Mouse (Mus musculus): ENCODE results near the gene Rars.

DNA sequence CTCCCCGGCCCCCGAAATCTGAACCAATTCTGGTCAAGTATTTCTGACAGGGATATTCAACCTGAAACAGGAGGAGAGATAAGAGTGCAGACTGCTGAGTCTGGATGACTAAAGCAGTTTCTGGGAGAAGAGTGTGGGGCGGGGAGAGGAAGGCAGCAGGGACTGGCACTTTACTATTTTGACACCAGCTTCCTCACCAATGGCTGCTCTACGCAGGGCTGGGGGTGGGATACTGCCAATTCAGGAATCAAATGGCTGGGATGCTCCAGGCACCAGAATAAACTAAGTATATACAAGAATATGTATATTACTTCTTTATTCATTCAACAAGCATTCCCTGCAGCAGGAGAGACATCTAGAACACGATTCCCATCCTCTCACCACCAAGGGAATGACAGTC lies 29.3 kb upstream of the Rars start:
- TF ChIP-seq POLR2A (IDR thresholded peaks at IDR 0.05; ENCODE audit: insufficient read depth, low read depth, low read length) (no peak), CTCF (IDR thresholded peaks at IDR 0.05; ENCODE audit: insufficient read depth, low read depth, low read length) (no peak)

Measured in olfactory bulb, adult 2 months (tissue).